Mouse (Mus musculus): ENCODE measurements around the gene Gnptab. TPM values are rescaled to one million over a fixed set of nuclear protein-coding genes. Genes with fewer than 3 reads are reported as not detected.

Gene Gnptab
- total RNA-seq, 4 experiments from 2014 or later, result 68.7 to 78.3 (median 75.5) TPM

Other genes starting within 250 kb of the Gnptab start
- 1 to 10 TPM in 2 of 4 experiments, under 1 TPM in 2; 0.70 to 1.3 (median 1.0) TPM for gene Parpbp, start 232.2 kb upstream of the Gnptab start, total RNA-seq (2022)
- 1 to 10 TPM; 6.6 to 8.5 (median 7.8) TPM for gene Nup37, start 232.1 kb upstream of the Gnptab start, total RNA-seq (2022)
- 10 to 100 TPM; 25.5 to 28.8 (median 27.3) TPM for gene Washc3, start 178.0 kb upstream of the Gnptab start, total RNA-seq (2022)
- 1 to 10 TPM; 1.0 to 1.7 (median 1.6) TPM for gene Dram1, start 52 bp upstream of the Gnptab start, total RNA-seq (2022)
- gene Sycp3, start 80.4 kb downstream of the Gnptab start, total RNA-seq (2022), result 1 to 10 TPM; 1.0 to 1.6 (median 1.1) TPM
- gene Chpt1, start 124.9 kb downstream of the Gnptab start, total RNA-seq (2022), result 10 to 100 TPM; 43.7 to 52.5 (median 46.0) TPM
- 1 to 10 TPM; 2.2 to 3.3 (median 2.6) TPM for gene Mybpc1, start 226.0 kb downstream of the Gnptab start, total RNA-seq (2022)